In genomic region chr10:128525671-128526308, GRCm38 (mm10) we compare ENCODE assay signal across 7 mouse cellular contexts. TPM values are rescaled to one million over a fixed set of nuclear protein-coding genes. Genes with fewer than 3 reads are reported as not detected.
DNase-seq lines count a peak whose midpoint lies in the region; ATAC-seq lines count a peak whose summit lies in the region.

Gene Esyt1, minus strand, starts transcription at chr10:128525871.

- peak within 1 kb of the TSS; percentile 41 for H3K9ac ChIP-seq in embryonic facial prominence, embryonic 11.5 days (replicated peaks; ENCODE audit: low read length)
- H3K9ac ChIP-seq in midbrain, embryonic 13.5 days (replicated peaks): peak within 1 kb of the TSS; percentile 74

- ATAC-seq in embryonic facial prominence, embryonic 11.5 days (replicated peaks; ENCODE audit: insufficient number of reproducible peaks, low FRiP score, low TSS enrichment, low read depth): peak; percentile 95
- ATAC-seq in granulocyte monocyte progenitor cell, adult 5-6 weeks (replicated peaks; ENCODE audit: poor library complexity, severe bottlenecking): peak; percentile 81
- ATAC-seq in midbrain, embryonic 13.5 days: peak; percentile 94

- peak within 1 kb of the TSS; percentile 66 for H3K4me3 ChIP-seq in embryonic facial prominence, embryonic 11.5 days (ENCODE audit: low read depth, low read length)
- H3K4me3 ChIP-seq in limb, embryonic 10.5 days: peak within 1 kb of the TSS; percentile 78
- H3K4me3 ChIP-seq in midbrain, embryonic 13.5 days (replicated peaks): peak within 1 kb of the TSS; percentile 69

- H3K9me3 ChIP-seq in embryonic facial prominence, embryonic 11.5 days (replicated peaks; ENCODE audit: control insufficient read depth, low read length): no peaks in the 10 kb centered on the region
- no peaks in the 10 kb centered on the region for H3K9me3 ChIP-seq in limb, embryonic 10.5 days (replicated peaks)
- H3K9me3 ChIP-seq in midbrain, embryonic 13.5 days: no peaks in the 10 kb centered on the region

- H3K4me2 ChIP-seq in embryonic facial prominence, embryonic 11.5 days (ENCODE audit: low read depth, low read length): peak within 1 kb of the TSS; percentile 100
- peak within 1 kb of the TSS; percentile 100 for H3K4me2 ChIP-seq in midbrain, embryonic 13.5 days (replicated peaks)

- H3K27me3 ChIP-seq in embryonic facial prominence, embryonic 11.5 days (ENCODE audit: control insufficient read depth, insufficient read depth, low read length): peaks cover 8% of the 10 kb centered on the region; the same call in 1 of the 2 replicates
- H3K27me3 ChIP-seq in limb, embryonic 10.5 days (ENCODE audit: low read depth, poor library complexity, severe bottlenecking): peaks cover 68% of the 10 kb centered on the region
- H3K27me3 ChIP-seq in midbrain, embryonic 13.5 days: peaks cover 36% of the 10 kb centered on the region

- under 1% methylated on average over 37 of the region's 37 CpGs for WGBS in embryonic facial prominence, embryonic 11.5 days
- WGBS in limb, embryonic 10.5 days: under 1% methylated on average over 37 of the region's 37 CpGs
- under 1% methylated on average over 37 of the region's 37 CpGs for WGBS in midbrain, embryonic 13.5 days

- no peak within 1 kb of the TSS for H3K27ac ChIP-seq in embryonic facial prominence, embryonic 11.5 days (replicated peaks; ENCODE audit: low read depth, low read length)
- peak within 1 kb of the TSS; percentile 81 for H3K27ac ChIP-seq in limb, embryonic 10.5 days
- H3K27ac ChIP-seq in midbrain, embryonic 13.5 days: peak within 1 kb of the TSS; percentile 44

- H3K36me3 ChIP-seq in embryonic facial prominence, embryonic 11.5 days (replicated peaks; ENCODE audit: control insufficient read depth, insufficient read depth, low read depth, low read length): no peaks in the 10 kb centered on the region
- no peaks in the 10 kb centered on the region for H3K36me3 ChIP-seq in limb, embryonic 10.5 days
- peaks cover 2% of the 10 kb centered on the region; the same call in 1 of the 2 replicates for H3K36me3 ChIP-seq in midbrain, embryonic 13.5 days

- no peaks in the 10 kb centered on the region for H3K4me1 ChIP-seq in embryonic facial prominence, embryonic 11.5 days (ENCODE audit: control insufficient read depth, insufficient read depth, low read length)
- peaks cover 27% of the 10 kb centered on the region for H3K4me1 ChIP-seq in limb, embryonic 10.5 days
- peaks cover 27% of the 10 kb centered on the region for H3K4me1 ChIP-seq in midbrain, embryonic 13.5 days (replicated peaks)

- peak; percentile 96 for DNase-seq in adrenal gland, postnatal 14 days
- peak; percentile 98 for DNase-seq in embryonic facial prominence, embryonic 11.5 days (ENCODE audit: low spot score)
- DNase-seq in kidney, adult 11 months: peak; percentile 98
- DNase-seq in limb, embryonic 10.5 days (ENCODE audit: low spot score): peak; percentile 89
- DNase-seq in spleen, adult 12 weeks (ENCODE audit: low spot score): peak; percentile 88

RNA-seq across cellular contexts. Expression of gene Esyt1, which starts in this region (rescaled TPM):
- total RNA-seq in adrenal gland, postnatal 14 days (2021): 28.5 and 36.9 TPM in 2 replicates
- polyA plus RNA-seq in embryonic facial prominence, embryonic 11.5 days (2014; fragmentation: Nextera tagmentation; extraction: Ambion mirVana): 12.5 and 15.8 TPM in 2 replicates
- 89.1 and 90.5 TPM in 2 replicates for total RNA-seq in granulocyte monocyte progenitor cell, adult 5-6 weeks (2014; fragmentation: Nextera tagmentation)
- total RNA-seq in granulocyte monocyte progenitor cell, adult 5-6 weeks (2017): 78.8 and 97.6 TPM in 2 replicates
- 7.0 and 8.4 TPM in 2 replicates for polyA plus RNA-seq in limb, embryonic 10.5 days (2016; fragmentation: Nextera tagmentation; extraction: Ambion mirVana)
- polyA plus RNA-seq in midbrain, embryonic 13.5 days (2015; fragmentation: Nextera tagmentation; extraction: Ambion mirVana): 11.6 and 13.7 TPM in 2 replicates
